Mouse (Mus musculus): ENCODE measurements around the gene Trarg1. TPM values are rescaled to one million over a fixed set of nuclear protein-coding genes. Genes with fewer than 3 reads are reported as not detected.
A peak's percentile ranks its signal among the peaks of the same experiment; 100 is the strongest.

The Trarg1 gene
- polyA plus RNA-seq, 1 experiment from 2014 or later = 0.44 TPM

GRCm38 (mm10) chr11:76667807-76668206, 11.8 kb upstream of the Trarg1 start:
- Histone ChIP-seq H3K36me3 (ENCODE audit: control insufficient read depth, insufficient read depth, low read length) (no peaks in the 10 kb centered on the region), H3K4me2 (ENCODE audit: low read depth, low read length) (no peak overlapping the region), H3K27ac (ENCODE audit: low read depth, low read length) (no peak overlapping the region), H3K9me3 (ENCODE audit: control insufficient read depth, low read length) (no peaks in the 10 kb centered on the region), H3K27me3 (ENCODE audit: control insufficient read depth, insufficient read depth, low read length) (peaks cover 13% of the 10 kb centered on the region), H3K4me3 (ENCODE audit: low read depth, low read length) (no peak overlapping the region), H3K9ac (replicated peaks; ENCODE audit: low read depth, low read length) (no peak overlapping the region), H3K4me1 (ENCODE audit: control insufficient read depth, insufficient read depth, low read length) (peaks cover 4% of the 10 kb centered on the region; the same call in 1 of the 2 replicates)
- WGBS = 35% methylated on average over 4 of the region's 4 CpGs
- ATAC-seq (ENCODE audit: low read depth) = no peak

DNA sequence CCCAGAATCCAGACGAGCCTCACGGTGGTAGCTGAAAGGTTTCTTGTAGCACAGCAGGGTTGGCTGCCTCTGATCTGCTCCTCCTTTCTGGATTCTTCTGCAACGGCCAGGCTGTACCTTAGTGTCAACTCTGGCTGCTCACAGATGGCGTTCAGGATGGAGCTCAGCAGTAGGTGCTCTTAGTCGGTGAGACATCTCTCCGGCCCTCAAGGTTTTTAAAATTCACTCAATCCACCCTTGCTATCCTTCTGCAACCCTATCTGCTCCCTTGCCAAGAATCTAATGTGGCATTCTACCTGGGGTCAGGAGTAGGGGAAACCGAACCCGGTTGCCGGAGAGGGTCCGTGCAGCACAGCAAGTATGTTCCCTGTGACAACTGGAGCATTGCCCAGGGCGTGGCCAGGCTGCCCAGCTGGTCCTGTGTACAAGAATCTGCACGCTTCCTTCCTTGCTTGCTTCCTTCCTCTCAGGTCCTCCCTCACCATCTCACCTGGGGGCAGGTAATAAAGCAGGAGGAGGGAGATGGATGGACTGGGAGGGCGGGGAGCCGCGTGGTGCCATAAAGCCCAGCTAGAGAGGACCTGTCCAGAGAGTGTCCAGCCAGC, 7.6 kb upstream of the Trarg1 start, which contains the start of gene Bhlha9:
Bhlha9 (plus strand) TSS at position 600 of the 605 bp plus-strand sequence.
- no peak for ATAC-seq (ENCODE audit: low read depth)
- Histone ChIP-seq H3K4me2 (ENCODE audit: low read depth, low read length) (peak within 1 kb of the TSS; percentile 72), H3K27me3 (ENCODE audit: control insufficient read depth, insufficient read depth, low read length) (peaks cover 28% of the 10 kb centered on the region)

GRCm38 (mm10) chr11:76672561-76673384, 6.8 kb upstream of the Trarg1 start:
- peak overlapping the region; percentile 72 for H3K4me2 ChIP-seq (ENCODE audit: low read depth, low read length)
- no peak for ATAC-seq (ENCODE audit: low read depth)
- no peaks in the 10 kb centered on the region; the same call in 1 of the 2 replicates for H3K4me1 ChIP-seq (ENCODE audit: control insufficient read depth, insufficient read depth, low read length)
- no peak overlapping the region for H3K27ac ChIP-seq (ENCODE audit: low read depth, low read length)
- no peaks in the 10 kb centered on the region for H3K36me3 ChIP-seq (ENCODE audit: control insufficient read depth, insufficient read depth, low read length)
- H3K9ac ChIP-seq (replicated peaks; ENCODE audit: low read depth, low read length) = peak overlapping the region; percentile 48
- no peaks in the 10 kb centered on the region for H3K9me3 ChIP-seq (ENCODE audit: control insufficient read depth, low read length)
- H3K27me3 ChIP-seq (ENCODE audit: control insufficient read depth, insufficient read depth, low read length) = peaks cover 28% of the 10 kb centered on the region
- 2% methylated on average over 64 of the region's 64 CpGs for WGBS
- H3K4me3 ChIP-seq (ENCODE audit: low read depth, low read length) = peak overlapping the region; percentile 34

More for the DNA sequence above, 7.6 kb upstream of the Trarg1 start, which contains the start of gene Bhlha9:
- no peaks in the 10 kb centered on the region for H3K36me3 ChIP-seq (ENCODE audit: control insufficient read depth, insufficient read depth, low read length)
- H3K27ac ChIP-seq (ENCODE audit: low read depth, low read length) = no peak within 1 kb of the TSS
- WGBS = 54% methylated on average over 15 of the region's 15 CpGs
- H3K9ac ChIP-seq (replicated peaks; ENCODE audit: low read depth, low read length) = peak within 1 kb of the TSS; percentile 48
- H3K9me3 ChIP-seq (ENCODE audit: control insufficient read depth, low read length) = no peaks in the 10 kb centered on the region
- no peaks in the 10 kb centered on the region; the same call in 1 of the 2 replicates for H3K4me1 ChIP-seq (ENCODE audit: control insufficient read depth, insufficient read depth, low read length)
- H3K4me3 ChIP-seq (ENCODE audit: low read depth, low read length) = peak within 1 kb of the TSS; percentile 34

- Histone ChIP-seq H3K9ac (replicated peaks; ENCODE audit: low read depth, low read length) (no peak overlapping the region), H3K4me1 (ENCODE audit: control insufficient read depth, insufficient read depth, low read length) (no peaks in the 10 kb centered on the region; the same call in 1 of the 2 replicates), H3K4me3 (ENCODE audit: low read depth, low read length) (no peak overlapping the region), H3K36me3 (ENCODE audit: control insufficient read depth, insufficient read depth, low read length) (no peaks in the 10 kb centered on the region), H3K27ac (ENCODE audit: low read depth, low read length) (no peak overlapping the region), H3K27me3 (ENCODE audit: control insufficient read depth, insufficient read depth, low read length) (peaks cover 28% of the 10 kb centered on the region), H3K4me2 (ENCODE audit: low read depth, low read length) (no peak overlapping the region), H3K9me3 (ENCODE audit: control insufficient read depth, low read length) (no peaks in the 10 kb centered on the region)
- no peak for ATAC-seq (ENCODE audit: low read depth)
- WGBS = 61% methylated on average over 8 of the region's 8 CpGs
Observed at GRCm38 (mm10) chr11:76674199-76674598, 5.4 kb upstream of the Trarg1 start.

GRCm38 (mm10) chr11:76674704-76675103, 4.9 kb upstream of the Trarg1 start:
- Histone ChIP-seq H3K36me3 (ENCODE audit: control insufficient read depth, insufficient read depth, low read length) (no peaks in the 10 kb centered on the region), H3K27me3 (ENCODE audit: control insufficient read depth, insufficient read depth, low read length) (peaks cover 28% of the 10 kb centered on the region), H3K4me3 (ENCODE audit: low read depth, low read length) (no peak overlapping the region), H3K27ac (ENCODE audit: low read depth, low read length) (no peak overlapping the region), H3K4me2 (ENCODE audit: low read depth, low read length) (no peak overlapping the region), H3K9me3 (ENCODE audit: control insufficient read depth, low read length) (no peaks in the 10 kb centered on the region), H3K9ac (replicated peaks; ENCODE audit: low read depth, low read length) (no peak overlapping the region), H3K4me1 (ENCODE audit: control insufficient read depth, insufficient read depth, low read length) (no peaks in the 10 kb centered on the region; the same call in 1 of the 2 replicates)
- WGBS = 42% methylated on average over 4 of the region's 4 CpGs
- ATAC-seq (ENCODE audit: low read depth) = no peak

GRCm38 (mm10) chr11:76685604-76686003, 6.0 kb downstream of the Trarg1 start:
- Histone ChIP-seq H3K9ac (replicated peaks; ENCODE audit: low read depth, low read length) (no peak overlapping the region), H3K4me3 (ENCODE audit: low read depth, low read length) (no peak overlapping the region), H3K9me3 (ENCODE audit: control insufficient read depth, low read length) (no peaks in the 10 kb centered on the region), H3K27ac (ENCODE audit: low read depth, low read length) (no peak overlapping the region), H3K36me3 (ENCODE audit: control insufficient read depth, insufficient read depth, low read length) (no peaks in the 10 kb centered on the region), H3K4me2 (ENCODE audit: low read depth, low read length) (no peak overlapping the region), H3K27me3 (ENCODE audit: control insufficient read depth, insufficient read depth, low read length) (no peaks in the 10 kb centered on the region), H3K4me1 (ENCODE audit: control insufficient read depth, insufficient read depth, low read length) (no peaks in the 10 kb centered on the region)
- ATAC-seq (ENCODE audit: low read depth) = no peak
- 69% methylated on average over 2 of the region's 2 CpGs for WGBS

GRCm38 (mm10) chr11:76692096-76692495, 12.5 kb downstream of the Trarg1 start:
- Histone ChIP-seq H3K9ac (replicated peaks; ENCODE audit: low read depth, low read length) (no peak overlapping the region), H3K36me3 (ENCODE audit: control insufficient read depth, insufficient read depth, low read length) (no peaks in the 10 kb centered on the region), H3K4me3 (ENCODE audit: low read depth, low read length) (no peak overlapping the region), H3K27ac (ENCODE audit: low read depth, low read length) (no peak overlapping the region), H3K4me2 (ENCODE audit: low read depth, low read length) (no peak overlapping the region), H3K9me3 (ENCODE audit: control insufficient read depth, low read length) (no peaks in the 10 kb centered on the region), H3K4me1 (ENCODE audit: control insufficient read depth, insufficient read depth, low read length) (no peaks in the 10 kb centered on the region), H3K27me3 (ENCODE audit: control insufficient read depth, insufficient read depth, low read length) (no peaks in the 10 kb centered on the region)
- WGBS = 80% methylated on average over 3 of the region's 3 CpGs
- ATAC-seq (ENCODE audit: low read depth) = no peak

- no peak overlapping the region for H3K4me3 ChIP-seq (ENCODE audit: low read depth, low read length)
- no peak overlapping the region for H3K27ac ChIP-seq (ENCODE audit: low read depth, low read length)
- H3K27me3 ChIP-seq (ENCODE audit: control insufficient read depth, insufficient read depth, low read length) = no peaks in the 10 kb centered on the region
- no peak for ATAC-seq (ENCODE audit: low read depth)
- H3K9ac ChIP-seq (replicated peaks; ENCODE audit: low read depth, low read length) = no peak overlapping the region
- H3K4me2 ChIP-seq (ENCODE audit: low read depth, low read length) = no peak overlapping the region
- no peaks in the 10 kb centered on the region for H3K9me3 ChIP-seq (ENCODE audit: control insufficient read depth, low read length)
- 69% methylated on average over 6 of the region's 6 CpGs for WGBS
- H3K4me1 ChIP-seq (ENCODE audit: control insufficient read depth, insufficient read depth, low read length) = no peaks in the 10 kb centered on the region
- H3K36me3 ChIP-seq (ENCODE audit: control insufficient read depth, insufficient read depth, low read length) = no peaks in the 10 kb centered on the region
Observed at GRCm38 (mm10) chr11:76695810-76696209, 16.2 kb downstream of the Trarg1 start.

- H3K9me3 ChIP-seq (ENCODE audit: control insufficient read depth, low read length) = no peaks in the 10 kb centered on the region
- H3K27me3 ChIP-seq (ENCODE audit: control insufficient read depth, insufficient read depth, low read length) = no peaks in the 10 kb centered on the region
- H3K4me1 ChIP-seq (ENCODE audit: control insufficient read depth, insufficient read depth, low read length) = no peaks in the 10 kb centered on the region
- H3K4me2 ChIP-seq (ENCODE audit: low read depth, low read length) = no peak overlapping the region
- H3K36me3 ChIP-seq (ENCODE audit: control insufficient read depth, insufficient read depth, low read length) = no peaks in the 10 kb centered on the region
- H3K27ac ChIP-seq (ENCODE audit: low read depth, low read length) = no peak overlapping the region
- 59% methylated on average over 9 of the region's 9 CpGs for WGBS
- H3K4me3 ChIP-seq (ENCODE audit: low read depth, low read length) = no peak overlapping the region
- no peak for ATAC-seq (ENCODE audit: low read depth)
- H3K9ac ChIP-seq (replicated peaks; ENCODE audit: low read depth, low read length) = no peak overlapping the region
Observed at GRCm38 (mm10) chr11:76699626-76700025, 20.0 kb downstream of the Trarg1 start.
